Mouse (Mus musculus) CD8-positive naive resting alpha-beta T cell, adult 57 days (primary cell): ENCODE measurements around the gene Slc25a1. TPM values are rescaled to one million over a fixed set of nuclear protein-coding genes. Genes with fewer than 3 reads are reported as not detected.

ENCODE experiments used
- total RNA-seq: library from RNA; stranded (reverse); gene quantifications from one replicate; pipeline ENCODE4 v1.2.4, GENCODE M21; 2023

Gene Slc25a1
- 16.6 TPM for total RNA-seq

DNA sequence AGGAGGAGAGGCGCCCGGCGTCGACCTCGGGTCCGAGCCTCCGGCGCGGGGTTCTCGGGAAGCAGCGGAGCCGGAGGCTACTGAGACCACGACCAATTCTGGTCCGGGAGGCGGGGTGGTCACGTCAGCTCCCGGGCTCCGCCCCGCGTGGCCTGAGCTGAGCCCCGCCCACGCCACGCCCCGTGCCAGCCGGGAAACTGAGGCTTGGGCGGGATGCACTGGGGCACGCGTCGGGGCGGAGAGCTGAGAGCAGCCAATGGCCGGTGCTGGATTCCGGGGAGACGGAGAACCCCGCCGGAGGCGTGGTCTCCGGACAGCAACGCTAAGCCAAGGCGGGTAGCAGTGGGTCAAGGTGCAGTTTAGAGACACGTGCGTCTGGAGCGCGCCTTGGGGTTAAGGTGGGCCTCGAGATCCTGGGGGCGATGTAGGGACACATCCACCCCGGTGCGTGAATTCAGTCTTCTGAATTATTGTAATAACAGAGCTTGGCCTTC lies at the start of gene Slc25a1:
Gene Slc25a1 (minus strand): TSS at position 133 of the 494 bp plus-strand sequence.

DNA sequence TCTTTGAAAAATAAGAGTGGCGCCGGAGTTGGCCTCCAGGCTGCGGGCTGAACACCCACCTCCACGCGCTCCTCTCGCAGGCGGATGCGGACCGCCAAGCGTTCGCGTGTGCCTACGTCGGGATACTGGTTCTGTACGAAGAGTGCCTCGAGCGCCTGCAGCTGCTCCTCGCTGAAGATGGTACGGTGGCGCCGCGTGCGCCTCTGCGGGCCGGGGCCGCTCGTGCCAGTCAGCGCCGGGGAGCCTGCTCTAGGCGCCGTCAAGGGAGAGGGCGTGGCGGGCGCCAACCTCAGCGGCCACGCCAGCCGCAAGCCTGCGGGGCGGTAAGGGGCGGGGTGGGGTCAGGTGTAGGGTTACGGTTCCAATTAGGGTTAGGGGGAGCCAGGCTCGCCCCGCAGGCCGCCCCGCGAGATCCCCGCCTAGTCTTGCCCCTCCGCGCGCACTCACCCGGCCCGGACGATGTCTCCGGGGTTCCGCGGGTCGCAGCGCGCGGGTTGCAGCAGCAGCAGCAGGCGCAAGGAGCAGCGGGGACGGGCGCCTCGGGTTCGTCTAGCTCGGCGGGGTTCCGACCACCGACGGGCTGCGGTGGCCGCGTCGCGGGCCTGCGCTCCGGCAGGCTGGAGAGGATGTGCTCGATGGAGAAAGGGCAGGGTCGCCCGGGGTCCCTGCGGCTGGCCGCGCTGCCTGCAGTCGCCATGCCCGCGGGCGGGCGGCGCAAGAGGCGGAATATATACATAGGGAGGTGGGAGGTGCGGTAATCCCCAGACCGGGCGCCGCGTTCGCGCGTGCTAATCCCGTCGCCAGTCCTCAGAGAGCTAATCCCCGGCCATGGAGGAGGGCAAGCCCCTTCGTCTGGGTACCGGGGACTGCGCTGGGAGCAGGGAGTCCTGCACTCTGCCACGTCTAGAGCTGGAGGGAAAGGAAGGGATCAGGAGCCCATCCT lies 13.4 kb downstream of the Slc25a1 start, which contains the start of gene Gsc2:
Gene Gsc2 (minus strand): TSS at position 753 of the 943 bp plus-strand sequence.

DNA sequence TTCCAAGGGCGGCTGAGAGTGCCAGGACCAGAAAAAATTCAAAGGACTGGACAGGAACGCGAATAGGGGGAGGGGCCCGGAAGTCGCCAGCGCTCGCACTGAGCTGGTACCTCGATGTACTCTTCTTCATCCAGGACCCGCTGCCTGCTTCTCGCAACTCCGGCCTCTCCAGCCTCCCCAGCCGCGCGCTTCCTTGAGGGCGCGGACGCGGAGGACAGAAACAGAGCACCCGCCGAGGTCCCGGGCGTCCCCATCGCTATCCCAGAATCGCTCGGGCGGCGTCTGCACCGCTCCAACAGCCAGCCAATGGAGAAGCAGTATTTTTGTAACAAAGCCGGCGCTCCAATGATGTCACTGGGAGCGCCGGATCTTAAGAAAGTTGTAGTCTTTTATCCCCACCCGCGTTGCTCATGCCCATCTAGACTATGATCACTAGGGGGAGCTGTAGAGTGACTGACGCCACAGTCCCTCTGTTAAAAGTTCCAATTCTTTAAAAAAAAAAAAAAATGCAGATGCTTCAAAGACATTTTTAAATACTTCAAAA lies 16.9 kb downstream of the Slc25a1 start, which contains the start of gene Ess2:
Gene Ess2 (minus strand): TSS at position 297 of the 544 bp plus-strand sequence.

DNA sequence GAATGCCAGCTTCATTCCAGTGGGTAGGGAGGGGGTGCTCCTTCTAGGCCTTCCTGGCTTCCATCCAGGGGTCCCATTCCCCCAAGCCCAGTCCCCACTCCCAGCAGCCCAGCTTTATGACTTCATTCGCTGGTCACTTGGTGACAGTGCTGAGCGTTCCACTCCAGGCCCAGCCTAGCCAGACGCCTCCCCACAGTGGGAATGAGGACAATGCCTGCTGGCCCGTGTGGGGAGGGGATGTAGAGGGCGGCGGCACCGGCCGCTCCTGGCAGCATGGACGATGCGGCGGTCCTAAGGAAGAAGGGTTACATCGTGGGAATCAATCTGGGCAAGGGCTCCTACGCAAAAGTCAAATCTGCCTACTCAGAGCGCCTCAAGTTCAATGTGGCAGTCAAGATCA lies 29.6 kb downstream of the Slc25a1 start, which contains the start of the genes Dgcr2 and Tssk2:
Gene Dgcr2 (minus strand): TSS at position 101 of the 400 bp plus-strand sequence.
Gene Tssk2 (plus strand): TSS at position 176 of the 400 bp plus-strand sequence.

GRCm38 (mm10) chr16:17893923-17894322 lies 34.1 kb downstream of the Slc25a1 start, which contains the start of gene Tssk1:
Gene Tssk1, plus strand, starts transcription at chr16:17894223.

DNA sequence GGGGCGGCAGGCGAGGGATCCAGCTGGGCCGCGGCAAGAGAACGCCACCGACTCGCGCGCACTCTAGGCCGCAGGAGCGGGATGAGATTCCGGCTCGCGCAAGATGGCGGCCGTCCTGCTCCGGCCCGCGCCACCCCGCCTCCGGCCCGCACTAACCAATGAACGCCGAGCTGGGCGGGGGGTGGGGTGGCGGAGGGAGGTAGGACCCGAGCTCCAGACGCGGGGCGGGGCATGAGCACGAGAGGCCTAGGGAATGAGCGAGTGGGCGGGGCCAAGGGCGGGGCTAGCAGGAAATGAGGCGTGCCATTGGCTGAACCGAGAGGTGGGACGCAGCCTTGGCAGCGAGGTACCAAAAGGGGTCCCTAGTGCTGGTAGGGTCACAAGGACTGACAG lies 36.5 kb downstream of the Slc25a1 start, which contains the start of gene Gm20518:
Gene Gm20518 (minus strand): TSS at position 105 of the 393 bp plus-strand sequence.

Other genes starting within 250 kb of the Slc25a1 start
- gene Med15, start 195.3 kb downstream of the Slc25a1 start, total RNA-seq, result 166 TPM
- 26.3 TPM for gene Klhl22, start 168.6 kb downstream of the Slc25a1 start, total RNA-seq
- not detected for gene Scarf2, start 130.9 kb downstream of the Slc25a1 start, total RNA-seq
- gene B830017H08Rik, start 95.1 kb downstream of the Slc25a1 start, total RNA-seq, result not detected
- 12.4 TPM for gene Car15, start 89.9 kb downstream of the Slc25a1 start, total RNA-seq
- gene Gm20518, start 36.5 kb downstream of the Slc25a1 start, total RNA-seq, result 5.4 TPM
- not detected for gene Tssk1, start 34.0 kb downstream of the Slc25a1 start, total RNA-seq
- gene Dgcr2, start 29.7 kb downstream of the Slc25a1 start, total RNA-seq, result 59.0 TPM
- gene Tssk2, start 29.6 kb downstream of the Slc25a1 start, total RNA-seq, result not detected
- 69.0 TPM for gene Ess2, start 16.9 kb downstream of the Slc25a1 start, total RNA-seq
- not detected for gene Gsc2, start 13.2 kb downstream of the Slc25a1 start, total RNA-seq
- not detected for gene Vpreb2, start 52.2 kb upstream of the Slc25a1 start, total RNA-seq
- gene Dgcr6, start 124.6 kb upstream of the Slc25a1 start, total RNA-seq, result 6.4 TPM
- 3.5 TPM for gene Prodh, start 162.0 kb upstream of the Slc25a1 start, total RNA-seq
- not detected for gene Rtn4r, start 199.4 kb upstream of the Slc25a1 start, total RNA-seq